Mouse (Mus musculus) layer of hippocampus, adult 9-11 months (tissue): ENCODE measurements around the gene Pde10a.
"Not testable (repeated sequence)": the region's sequence is repeated elsewhere in the genome, so short reads cannot be mapped to it uniquely, and the experiment has no call there.

Experiments
- DNase-seq: peaks from one replicate; pipeline ENCODE4 v3.0.0; 2022

The Pde10a gene

DNA sequence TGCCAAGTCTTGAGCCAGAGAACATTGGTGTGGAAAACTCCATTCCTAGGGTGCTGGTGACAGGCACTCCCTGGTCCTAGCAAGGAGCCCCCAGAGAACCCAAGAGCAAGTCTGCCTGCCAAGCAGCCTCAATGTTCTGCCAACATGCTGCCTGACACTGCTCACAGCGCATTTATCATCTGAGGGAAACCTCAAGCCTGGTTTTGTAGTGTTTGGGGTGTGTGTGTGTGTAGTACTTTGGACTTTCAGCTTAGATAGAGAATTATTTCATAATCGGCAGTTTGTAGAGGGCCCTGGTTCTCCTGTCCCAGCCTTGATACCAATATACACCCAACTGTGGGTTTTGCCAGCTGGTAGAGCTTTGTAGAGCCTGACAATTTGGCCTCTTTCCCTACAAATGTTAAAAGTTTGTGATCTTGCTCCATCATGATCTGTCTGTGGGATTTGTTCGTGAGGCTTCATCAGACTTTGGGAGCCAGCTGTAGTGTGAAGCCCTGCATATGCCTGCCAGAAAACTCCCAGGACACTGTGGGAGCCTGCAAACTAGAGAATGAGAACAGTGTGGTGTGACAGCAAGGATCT, 127.6 kb downstream of the Pde10a start:
- peak; percentile 64 for DNase-seq

DNA sequence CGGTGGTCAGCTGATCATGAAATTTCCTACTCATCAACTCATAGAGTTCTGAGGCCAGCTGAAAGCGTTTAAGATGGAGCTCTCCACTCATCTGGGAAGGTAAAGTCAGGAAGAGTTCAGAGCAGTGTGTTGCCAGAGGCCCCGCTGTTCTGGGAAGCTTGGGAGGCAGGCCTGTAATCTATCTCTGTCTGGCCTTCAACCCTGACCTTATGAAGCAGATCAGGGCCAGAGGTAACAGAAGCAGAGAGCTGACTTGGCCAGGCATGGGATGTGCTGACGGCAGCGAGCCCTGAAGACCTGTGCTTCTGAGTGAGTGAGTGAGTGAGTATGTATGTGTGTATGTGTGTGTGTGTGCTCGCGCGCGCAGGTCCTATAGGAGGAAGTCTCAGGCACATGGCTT, 132.5 kb downstream of the Pde10a start:
- DNase-seq = no peak

DNA sequence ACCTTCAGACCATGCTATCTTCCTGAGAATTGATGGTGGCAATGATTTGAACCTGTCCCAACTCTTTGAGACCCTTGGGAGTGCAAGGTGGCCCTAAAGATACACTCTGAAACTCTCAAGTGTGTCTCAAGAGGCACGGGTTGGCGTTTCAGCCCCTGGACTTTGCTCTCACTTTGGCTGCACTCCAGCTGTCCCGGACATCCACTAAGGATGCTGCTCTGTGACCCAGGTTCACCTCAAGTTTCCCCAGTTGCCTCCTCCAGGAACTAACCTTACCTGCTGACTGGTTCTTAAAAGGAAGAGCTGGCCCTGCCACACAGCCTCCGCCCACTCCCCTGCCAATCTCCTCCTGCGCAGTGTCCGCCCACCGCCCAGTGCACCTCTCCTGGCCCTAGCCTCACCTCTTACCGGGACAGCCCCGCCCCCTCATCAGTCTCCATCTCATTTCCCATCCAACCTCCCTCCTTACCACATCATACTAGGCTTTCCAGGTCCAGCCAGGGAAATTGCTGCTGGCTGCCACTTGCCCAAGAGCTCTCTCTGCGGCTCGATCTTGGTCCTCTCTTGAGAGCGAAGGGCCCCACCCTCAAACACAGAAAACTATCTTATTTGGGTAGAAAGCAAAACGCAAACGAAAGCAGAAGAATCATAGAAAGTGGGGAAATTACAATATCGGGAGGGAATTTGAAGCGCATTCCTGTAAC, 133.7 kb downstream of the Pde10a start:
- no peak for DNase-seq

DNA sequence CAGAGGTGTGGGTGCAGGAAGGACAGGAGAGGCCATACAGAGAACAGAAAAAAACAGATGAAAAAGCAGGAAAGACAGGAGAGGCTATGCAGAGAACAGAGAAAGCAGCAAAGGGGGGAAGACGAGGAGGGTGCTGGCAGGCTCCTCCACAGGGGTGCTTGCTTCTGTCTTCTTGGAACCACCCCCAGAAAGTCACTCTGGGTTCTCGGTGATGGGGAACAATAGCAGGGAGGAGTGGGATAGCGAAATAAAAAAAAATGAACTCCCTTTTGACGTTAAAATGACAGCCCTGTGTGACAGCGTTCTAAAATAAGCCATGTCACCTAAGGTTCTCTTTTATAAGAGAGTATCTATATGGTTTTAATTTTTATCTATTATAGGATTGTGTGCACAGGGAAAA, 141.7 kb downstream of the Pde10a start:
- DNase-seq = no peak

DNA sequence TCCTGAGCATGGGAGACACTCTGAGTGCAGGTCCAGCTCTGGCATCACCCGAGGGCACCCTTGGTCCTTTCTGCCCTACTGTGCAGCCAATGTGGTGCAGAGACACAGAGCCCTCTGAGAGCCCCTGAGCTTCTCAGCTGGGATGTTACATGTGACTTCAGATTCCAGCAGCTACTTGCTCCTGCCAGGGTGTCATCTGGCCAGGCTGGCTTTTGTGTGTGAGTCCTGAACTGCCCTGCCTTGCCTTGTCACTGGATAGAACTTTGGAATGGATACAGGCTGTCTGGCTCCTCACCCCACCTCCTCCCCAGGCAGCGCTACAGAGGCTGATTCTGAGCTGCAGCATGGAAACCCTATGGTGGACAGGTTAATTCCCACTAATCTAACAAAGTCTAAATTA, 149.5 kb downstream of the Pde10a start:
- DNase-seq = no peak

DNA sequence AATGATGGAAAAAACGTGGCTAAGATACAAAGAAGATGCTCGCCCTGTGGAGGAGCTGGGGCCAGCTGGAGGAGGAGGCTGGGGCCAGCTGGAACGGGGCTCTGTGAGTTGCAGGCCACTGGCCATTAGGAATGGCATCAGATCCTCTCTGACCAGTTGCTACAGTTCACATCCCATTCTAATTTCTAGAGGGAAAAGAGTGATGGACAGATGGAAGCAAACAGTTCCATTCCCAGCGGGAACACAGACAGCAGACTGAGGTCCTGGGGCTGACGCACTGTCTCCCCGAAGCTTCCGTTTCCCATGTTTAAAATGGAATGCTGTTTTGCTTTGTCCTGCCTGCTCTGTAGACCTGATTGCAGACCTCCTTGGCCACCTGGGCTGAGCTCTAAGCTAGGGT, 161.2 kb downstream of the Pde10a start:
- no peak for DNase-seq

DNA sequence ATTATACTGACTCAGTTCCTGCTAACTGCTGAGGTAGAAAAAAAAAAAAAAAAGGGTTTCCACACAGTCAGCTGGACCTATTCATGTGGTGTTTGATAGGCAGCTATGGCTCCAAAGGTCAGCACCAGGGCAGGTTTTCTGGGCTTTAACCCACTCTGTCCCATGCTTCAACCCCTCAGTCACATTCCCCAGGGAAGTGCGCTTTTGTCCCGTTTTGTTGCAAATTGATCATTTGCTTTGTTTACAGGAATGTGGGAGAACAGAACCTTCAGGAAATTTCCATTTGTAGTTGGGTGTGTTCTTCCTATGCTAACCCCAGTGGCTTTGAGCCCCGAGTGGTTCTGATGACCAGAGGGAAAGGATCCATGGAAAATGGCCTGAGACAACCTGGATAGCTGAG, 162.9 kb downstream of the Pde10a start:
- DNase-seq = no peak

DNA sequence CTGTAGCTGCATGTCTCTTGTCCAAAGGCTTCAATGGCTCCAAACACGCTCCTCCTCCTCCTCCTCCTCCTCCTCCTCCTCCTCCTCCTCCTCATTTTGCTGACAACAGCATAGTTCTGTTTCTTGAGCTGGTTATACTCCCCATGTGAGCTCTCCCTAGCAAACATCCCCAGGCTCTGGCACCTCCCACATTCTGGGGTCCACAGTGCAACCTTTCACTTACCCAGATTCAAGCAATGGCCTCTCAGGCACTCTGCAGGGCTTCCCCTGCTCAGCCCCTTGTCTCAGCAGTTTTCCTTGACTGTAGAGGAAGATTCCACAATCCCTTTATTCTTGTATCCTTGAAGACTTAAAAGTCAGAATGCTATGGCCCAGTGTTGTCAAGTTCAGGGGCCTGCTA, 173.1 kb downstream of the Pde10a start:
- DNase-seq = no peak

DNA sequence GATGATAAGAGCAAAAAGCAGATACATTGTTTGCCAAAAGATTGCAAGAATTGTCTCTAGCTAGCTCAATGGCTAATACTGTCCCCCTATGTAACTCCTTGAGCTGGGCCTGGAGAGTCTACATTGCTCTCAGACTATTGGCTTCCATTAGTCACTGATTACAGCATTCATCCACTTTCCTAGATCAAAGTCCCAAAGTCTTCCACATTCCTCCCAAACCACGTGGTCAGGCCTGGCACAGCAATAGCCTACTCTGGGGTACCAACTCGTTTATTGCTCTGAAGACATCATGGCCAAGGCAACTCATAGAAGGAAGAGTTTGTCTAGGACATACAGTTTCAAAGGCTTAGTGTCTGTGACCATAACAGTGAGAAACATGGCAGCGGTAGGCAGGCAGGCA, 173.6 kb downstream of the Pde10a start:
- no peak for DNase-seq

DNA sequence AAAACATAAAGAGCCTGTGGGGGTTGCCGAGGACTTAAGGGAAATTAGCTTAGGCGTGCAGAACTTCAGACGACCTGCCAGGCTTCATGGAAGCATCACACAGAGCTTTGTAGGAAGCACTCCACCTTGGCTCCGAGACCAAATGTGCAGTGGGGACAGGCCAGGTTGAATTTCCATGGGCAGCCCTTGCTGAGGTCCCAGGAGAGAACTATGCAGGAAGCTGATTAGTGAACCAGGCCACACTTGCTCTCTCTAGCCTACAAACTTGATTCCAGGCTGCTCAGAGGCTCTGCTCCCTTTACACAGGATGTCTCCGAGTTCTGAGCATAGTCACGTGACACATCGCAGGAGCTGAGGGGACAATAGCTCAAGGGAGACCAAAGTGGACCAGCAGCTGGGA, 175.9 kb downstream of the Pde10a start:
- DNase-seq = no peak

DNA sequence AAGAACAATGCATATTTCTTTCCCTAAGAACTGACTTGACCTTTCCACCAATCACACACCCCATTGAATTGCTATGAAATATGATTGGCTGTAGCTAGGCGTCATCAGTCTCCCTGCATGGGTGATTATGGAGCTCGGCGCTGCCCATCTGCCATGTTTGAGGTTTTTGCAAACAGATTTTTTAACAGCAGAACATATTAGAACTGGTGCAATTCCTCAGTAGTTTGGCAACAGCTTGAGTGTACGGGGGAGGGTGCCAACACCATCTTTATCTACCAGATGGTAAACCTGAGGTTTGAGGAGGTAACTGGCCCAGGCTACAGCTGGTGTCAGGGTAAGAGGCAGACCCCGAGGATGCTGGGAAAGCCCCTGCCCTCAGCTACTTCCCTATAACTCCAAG, 177.3 kb downstream of the Pde10a start:
- DNase-seq = peak; percentile 88

DNA sequence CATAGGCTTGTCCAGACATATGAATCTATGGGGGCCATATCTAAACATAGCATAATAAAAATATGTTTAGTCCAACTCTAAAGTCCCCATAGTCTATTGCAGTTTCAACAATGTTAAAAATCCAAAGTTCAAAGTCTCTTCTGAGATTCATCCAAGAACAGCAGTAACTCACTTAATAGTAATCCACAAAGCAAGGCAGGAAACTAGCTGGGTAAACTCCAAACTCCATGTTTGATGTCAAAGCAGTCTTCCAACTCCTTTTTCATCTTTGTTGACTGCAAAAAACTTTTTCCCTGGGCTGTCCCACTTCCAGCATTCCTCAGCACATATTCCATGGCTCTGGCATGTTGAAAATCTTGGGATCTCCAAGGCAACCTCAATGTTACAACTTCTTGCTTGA, 182.8 kb downstream of the Pde10a start:
- DNase-seq = no peak

DNA sequence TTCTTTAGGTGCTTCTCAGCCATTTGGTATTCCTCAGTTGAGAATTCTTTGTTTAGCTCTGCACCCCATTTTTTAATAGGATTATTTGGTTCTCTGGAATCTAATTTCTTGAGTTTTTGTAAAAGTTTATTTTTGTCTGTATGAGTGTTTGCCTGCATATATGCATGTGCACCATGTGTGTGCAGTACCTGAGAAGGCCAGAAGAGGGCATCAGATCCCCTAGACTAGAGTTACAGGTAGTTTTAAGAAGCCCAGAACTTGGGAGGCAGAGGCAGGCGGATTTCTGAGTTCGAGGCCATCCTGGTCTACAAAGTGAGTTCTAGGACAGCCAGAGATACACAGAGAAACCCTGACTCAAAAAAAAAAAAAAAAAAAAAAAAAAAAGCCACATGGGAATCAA, 187.6 kb downstream of the Pde10a start:
- not testable (repeated sequence) for DNase-seq

DNA sequence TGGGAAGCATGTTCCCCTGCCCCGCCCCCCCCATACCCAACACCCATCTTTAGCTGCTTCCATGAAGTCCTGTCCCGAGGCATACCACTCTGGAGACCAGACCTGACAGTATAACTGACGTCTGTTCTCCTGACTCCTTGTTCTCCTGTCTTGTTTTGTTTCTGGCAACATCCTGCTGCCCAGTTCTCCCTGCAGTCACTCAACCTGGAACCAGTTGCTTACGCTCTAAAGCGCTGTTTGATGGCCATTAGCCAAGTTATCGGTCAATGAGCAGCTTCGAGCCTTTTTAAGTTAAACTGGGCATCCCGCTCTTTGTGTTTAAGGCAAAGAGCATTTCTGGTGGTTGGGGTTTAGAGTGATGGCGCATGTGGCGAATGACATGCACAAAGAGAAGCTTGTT, 195.8 kb downstream of the Pde10a start:
- DNase-seq = no peak

DNA sequence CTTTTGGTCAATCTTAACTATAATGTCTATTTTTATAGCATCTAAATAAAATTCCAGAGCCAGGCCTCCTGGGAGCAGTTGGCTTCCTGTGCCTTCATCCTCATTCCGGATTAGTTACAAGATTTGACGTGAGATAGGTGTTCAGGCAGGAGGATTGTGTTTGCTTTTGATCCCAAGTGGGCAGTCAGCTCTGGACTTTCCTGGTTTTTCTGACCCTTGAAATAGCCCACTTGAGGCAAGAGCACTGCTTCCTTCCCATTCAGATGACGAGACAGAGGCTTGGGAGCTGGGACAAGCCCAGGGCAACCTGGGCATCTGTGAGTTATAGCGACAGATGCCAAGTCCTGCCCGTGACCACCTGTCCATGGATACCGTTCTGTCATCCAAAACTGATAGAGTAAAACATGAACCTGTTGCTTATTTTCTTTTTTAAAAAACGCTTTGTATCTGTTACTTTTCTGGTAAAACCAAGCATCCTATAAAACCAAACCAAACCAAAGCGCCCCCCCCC, 199.3 kb downstream of the Pde10a start:
- no peak for DNase-seq

DNA sequence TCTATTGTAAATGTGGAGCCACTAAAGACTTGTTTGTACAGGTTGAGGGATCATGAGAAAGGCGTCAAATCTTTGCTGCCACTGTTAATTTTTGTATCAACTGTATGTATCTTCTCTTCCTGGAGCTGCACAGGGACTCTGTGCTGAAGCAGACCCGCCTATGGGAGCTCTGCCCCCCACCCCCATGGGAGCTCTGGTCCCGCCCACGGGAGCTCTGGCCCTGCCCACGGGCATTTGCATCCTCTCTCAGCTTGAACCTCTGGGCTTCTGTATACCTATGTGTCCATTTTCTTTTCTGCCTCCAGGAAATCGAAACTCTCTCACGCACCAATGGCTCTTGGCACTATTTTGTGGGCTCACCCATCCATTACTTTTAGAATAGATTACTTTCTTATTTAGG, 203.5 kb downstream of the Pde10a start:
- DNase-seq = no peak

DNA sequence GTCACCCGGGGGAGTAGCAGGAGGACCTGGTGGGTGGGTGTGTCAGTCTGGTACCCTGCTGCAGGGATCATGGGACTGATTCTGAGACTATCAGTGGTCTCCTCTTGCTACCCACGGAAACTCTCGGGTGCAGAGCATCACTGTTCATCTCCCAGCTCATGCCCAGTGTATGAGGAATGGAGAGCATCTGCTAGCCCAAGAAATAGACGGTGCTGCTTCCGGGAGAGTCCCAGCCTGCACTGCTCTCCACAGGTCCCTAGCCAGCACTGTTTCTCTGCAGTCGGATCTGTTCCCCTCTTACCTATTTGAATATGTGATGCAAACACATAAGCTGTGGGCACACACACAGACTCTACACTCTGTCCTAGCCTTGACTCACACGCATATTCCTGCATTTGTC, 204.6 kb downstream of the Pde10a start:
- DNase-seq = no peak

DNA sequence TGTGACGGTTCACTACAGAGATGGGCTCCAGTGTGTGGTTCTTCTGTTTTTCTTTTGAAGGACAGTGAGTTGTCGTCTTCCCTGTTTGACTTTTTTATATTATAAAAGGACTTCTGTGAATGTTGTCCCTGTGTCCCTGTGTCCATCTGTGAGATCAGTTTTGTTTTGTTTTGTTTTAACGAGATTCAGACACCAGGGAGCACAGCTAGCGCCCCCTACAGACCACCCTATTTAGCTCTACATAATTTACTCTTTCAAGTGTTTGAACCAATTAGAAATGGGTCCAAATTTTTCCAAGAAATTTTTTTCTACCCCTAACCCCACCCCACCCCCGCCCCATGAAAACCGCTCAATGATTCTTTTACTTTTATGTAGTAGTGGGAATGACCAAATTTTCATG, 205.9 kb downstream of the Pde10a start:
- no peak for DNase-seq

DNA sequence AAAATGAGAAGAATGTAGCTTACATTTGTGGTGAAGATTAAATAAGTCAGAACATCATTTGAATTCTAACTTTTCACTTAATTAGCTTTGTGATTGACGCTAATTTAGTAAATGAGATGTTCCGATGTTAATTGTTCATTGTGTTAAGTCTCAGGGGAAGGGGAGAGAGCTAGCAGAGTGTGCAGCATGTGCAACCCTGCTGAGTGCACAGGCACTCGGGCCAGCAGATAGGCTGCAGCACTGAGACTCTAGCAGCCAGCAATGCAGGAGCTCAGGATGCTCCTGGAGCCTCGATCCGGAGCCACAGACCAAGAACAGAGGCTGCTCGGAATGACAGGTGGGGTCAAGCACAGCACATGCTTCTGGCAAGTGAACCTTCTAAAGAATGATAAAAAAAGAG, 211.1 kb downstream of the Pde10a start:
- DNase-seq = no peak

DNA sequence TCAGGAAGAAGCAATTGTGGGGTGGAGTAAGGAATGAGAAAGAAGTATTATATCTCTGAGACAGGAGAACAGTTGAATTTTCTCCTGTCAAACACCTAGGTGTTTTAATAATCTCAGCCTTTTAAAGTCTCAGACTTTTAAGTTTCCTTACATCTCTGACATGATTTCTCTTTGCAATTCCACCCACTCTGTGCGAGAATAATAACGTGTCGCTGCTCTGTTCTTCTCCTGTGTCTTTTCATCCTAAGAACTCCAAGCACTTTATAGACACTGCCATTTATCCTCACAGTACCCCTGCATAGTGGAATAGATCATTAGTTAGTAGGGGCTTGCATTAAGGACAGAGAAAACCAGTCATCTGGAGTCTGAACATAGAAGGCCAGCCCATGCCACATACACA, 217.6 kb downstream of the Pde10a start:
- DNase-seq = no peak

DNA sequence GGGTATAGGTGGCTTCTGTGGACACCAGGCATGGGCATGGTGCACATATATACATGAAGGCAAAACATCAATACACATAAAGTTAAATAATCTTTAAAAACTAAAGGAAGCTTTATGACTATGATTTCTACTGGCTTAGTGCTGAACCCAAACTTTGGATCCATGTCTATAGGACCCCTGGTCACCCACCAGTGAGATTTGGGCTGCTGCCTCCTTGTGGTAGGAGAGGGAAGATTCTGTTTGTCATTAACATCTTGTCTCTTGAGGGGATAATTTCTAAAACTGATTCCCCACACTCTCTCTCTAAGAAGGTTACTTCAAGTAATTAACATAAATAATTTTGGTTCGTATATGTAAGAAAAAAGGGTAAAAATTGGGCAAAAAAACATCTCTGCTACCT, 220.2 kb downstream of the Pde10a start:
- DNase-seq = no peak

DNA sequence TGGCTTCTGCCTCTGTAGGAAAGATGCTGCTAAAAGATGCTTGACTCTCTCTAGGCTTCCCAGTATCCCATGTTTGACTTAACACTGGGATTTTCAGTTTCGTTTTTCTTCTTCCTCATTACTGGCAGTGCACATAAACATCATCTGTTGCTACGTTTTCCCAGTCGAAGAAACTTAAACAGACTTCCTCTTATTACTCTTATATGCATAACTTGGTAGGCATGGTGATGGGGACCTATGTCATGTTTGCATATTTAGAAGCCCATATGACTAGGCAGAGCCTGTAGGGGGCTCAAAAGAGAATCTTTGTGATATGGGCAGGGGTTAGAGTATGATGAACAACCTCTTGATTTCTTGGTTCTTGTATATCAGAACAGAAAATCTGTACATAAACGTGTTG, 224.3 kb downstream of the Pde10a start:
- DNase-seq = no peak

DNA sequence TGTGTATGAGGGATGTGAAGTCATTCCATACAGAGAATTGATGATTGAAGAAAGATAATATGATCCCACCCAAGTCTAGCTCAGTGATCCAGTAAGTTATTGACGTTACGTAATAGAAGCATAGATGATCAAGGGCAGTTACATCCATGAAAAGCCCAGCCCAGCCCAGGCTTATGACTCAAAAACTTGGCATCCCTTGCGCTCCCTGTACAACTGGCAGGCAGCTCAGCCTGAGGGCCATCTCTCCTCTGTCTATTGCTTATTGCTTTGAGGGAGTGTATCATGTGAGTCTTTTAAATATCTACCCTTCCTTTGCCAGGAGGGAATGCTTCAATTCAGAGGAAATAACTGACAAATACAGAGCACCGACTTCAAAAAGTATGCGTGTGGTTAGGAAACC, 232.4 kb downstream of the Pde10a start:
- DNase-seq = no peak

DNA sequence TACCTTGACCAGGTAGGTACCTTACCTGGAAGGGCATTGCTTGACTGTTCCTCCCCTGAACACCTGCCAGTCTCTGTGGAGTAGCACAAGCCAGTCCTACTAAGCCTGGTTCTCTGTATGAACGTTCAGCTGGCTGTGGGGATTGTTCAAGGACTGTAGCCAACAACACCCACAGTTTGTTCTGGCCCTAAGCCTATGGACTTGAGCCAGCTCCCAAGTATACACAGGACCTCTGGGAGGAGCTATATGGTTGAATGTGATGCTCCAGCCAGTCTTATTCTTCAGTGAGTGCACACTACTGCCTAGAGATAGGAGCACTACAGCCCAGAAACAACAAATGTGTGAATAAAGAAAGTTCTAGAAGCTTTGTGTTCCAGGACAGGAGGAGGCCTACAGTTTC, 238.1 kb downstream of the Pde10a start:
- peak; percentile 38 for DNase-seq

DNA sequence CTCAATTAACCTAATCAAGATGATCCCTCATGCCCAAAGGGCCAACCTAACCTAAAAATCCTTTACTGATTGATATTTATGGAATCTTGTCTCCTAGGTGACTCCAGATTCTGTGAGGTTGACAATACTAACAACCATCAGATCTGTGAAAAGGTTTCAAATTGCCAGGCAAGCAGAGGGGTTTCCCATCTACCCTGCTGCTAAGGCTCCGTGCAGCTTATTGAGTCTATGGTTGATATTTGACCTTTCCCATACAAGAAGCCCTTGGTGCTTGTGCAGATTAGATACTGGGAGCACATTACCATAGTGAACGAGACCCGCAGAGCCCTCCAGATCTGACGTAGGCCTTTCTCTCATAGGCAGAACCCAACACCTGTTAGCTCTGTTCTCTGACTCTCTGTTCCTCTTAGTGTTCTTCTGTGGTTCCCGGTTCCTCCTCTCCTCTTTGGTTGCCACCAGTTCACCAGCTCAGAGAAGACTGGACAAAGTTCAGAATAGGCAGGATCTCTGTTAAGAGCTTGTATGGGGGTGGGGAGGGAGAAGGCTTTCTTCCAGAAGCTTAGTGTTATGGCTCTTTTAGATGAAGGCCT, 240.9 kb downstream of the Pde10a start:
- no peak for DNase-seq
